34 mouse cellular contexts compared by ENCODE assay signal in genomic region chr10:95647128-95647527, GRCm38 (mm10). TPM values are rescaled to one million over a fixed set of nuclear protein-coding genes. Genes with fewer than 3 reads are reported as not detected.
DNase-seq lines count a peak whose midpoint lies in the region; ATAC-seq and TF ChIP-seq lines count a peak whose summit lies in the region.
"Had no signal": no experiment of that assay in that cellular context is flagged by ENCODE, and none has a peak within 500 bp of the region (broad histone marks: within the 10 kb centered on the region; RNA-seq: fewer than 3 reads in every experiment).

No protein-coding gene starts in this region.

- H3K27me3 ChIP-seq in heart, embryonic 10.5 days (ENCODE audit: insufficient read depth, poor library complexity, severe bottlenecking): no peaks in the 10 kb centered on the region
- no peaks in the 10 kb centered on the region for H3K27me3 ChIP-seq in intestine, embryonic 16.5 days (replicated peaks; ENCODE audit: control insufficient read depth, insufficient read depth, low read length)
- H3K27me3 ChIP-seq in intestine, embryonic 15.5 days (replicated peaks): no peaks in the 10 kb centered on the region
- H3K27me3 ChIP-seq in intestine, postnatal 0 days (replicated peaks; ENCODE audit: control insufficient read depth, insufficient read depth, low read length): no peaks in the 10 kb centered on the region
- H3K27me3 ChIP-seq in limb, embryonic 10.5 days (ENCODE audit: low read depth, poor library complexity, severe bottlenecking): no peaks in the 10 kb centered on the region
- H3K27me3 ChIP-seq: embryonic facial prominence, embryonic 13.5 days; forebrain, embryonic 12.5 days; forebrain, embryonic 15.5 days; Patski had no signal

- WGBS in heart, embryonic 10.5 days: 33% methylated on average over 9 of the region's 9 CpGs
- WGBS in intestine, embryonic 16.5 days: 46% methylated on average over 9 of the region's 9 CpGs
- 57% methylated on average over 9 of the region's 9 CpGs for WGBS in intestine, embryonic 15.5 days
- 33% methylated on average over 9 of the region's 9 CpGs for WGBS in intestine, postnatal 0 days
- WGBS in limb, embryonic 10.5 days: 85% methylated on average over 9 of the region's 9 CpGs

- TF ChIP-seq CTCF in intestine, postnatal 0 days (IDR thresholded peaks at IDR 0.05; ENCODE audit: low read depth): no peak

- ATAC-seq in intestine, embryonic 16.5 days: 0 out of 2 replicates have a peak, but pooled peaks have one; percentile 27
- ATAC-seq in intestine, embryonic 15.5 days: no peak; the same call in 1 of the 2 replicates
- no peak for ATAC-seq in intestine, postnatal 0 days
- ATAC-seq in megakaryocyte-erythroid progenitor cell, adult 5-6 weeks (replicated peaks; ENCODE audit: low FRiP score, low TSS enrichment, poor library complexity, severe bottlenecking): peak; percentile 55; the same call in 1 of the 2 replicates
- ATAC-seq: forebrain, embryonic 15.5 days; hindbrain, postnatal 0 days; inflammation-experienced regulatory T-cells, adult 6 months; Patski had no signal

- peak overlapping the region; percentile 13; the same call in 1 of the 2 replicates for H3K27ac ChIP-seq in heart, embryonic 10.5 days
- peak overlapping the region; percentile 20; the same call in 1 of the 2 replicates for H3K27ac ChIP-seq in intestine, embryonic 16.5 days (ENCODE audit: low read length)
- no peak overlapping the region for H3K27ac ChIP-seq in intestine, embryonic 15.5 days
- peak overlapping the region; percentile 51; the same call in 1 of the 2 replicates for H3K27ac ChIP-seq in intestine, postnatal 0 days (ENCODE audit: low read depth, low read length)
- H3K27ac ChIP-seq in limb, embryonic 10.5 days: no peak overlapping the region
- H3K27ac ChIP-seq: embryonic facial prominence, embryonic 10.5 days; embryonic facial prominence, embryonic 13.5 days; forebrain, embryonic 12.5 days; forebrain, embryonic 15.5 days; hindbrain, embryonic 14.5 days; hindbrain, postnatal 0 days had no signal

- DNase-seq in heart, embryonic 10.5 days (ENCODE audit: low spot score): no peak
- DNase-seq in heart, adult 18-20 months: no peak
- DNase-seq in limb, embryonic 10.5 days (ENCODE audit: low spot score): no peak
- no peak for DNase-seq in retina, embryonic 14.5 days (ENCODE audit: low spot score)
- DNase-seq: adrenal gland, postnatal 10 days; adrenal gland, postnatal 36 days; cerebellum, adult 11-12 months; cerebellum, adult 8-10 months; cerebellum, postnatal 10 days; cerebellum, postnatal 36 days; embryo, embryonic 11 days; gastrocnemius, postnatal 10 days; gastrocnemius, postnatal 36 days; heart, postnatal 36 days had no signal

- H3K9me3 ChIP-seq in heart, embryonic 10.5 days: no peaks in the 10 kb centered on the region
- no peaks in the 10 kb centered on the region for H3K9me3 ChIP-seq in intestine, embryonic 16.5 days (ENCODE audit: control insufficient read depth, low read length)
- H3K9me3 ChIP-seq in intestine, embryonic 15.5 days: no peaks in the 10 kb centered on the region
- no peaks in the 10 kb centered on the region for H3K9me3 ChIP-seq in intestine, postnatal 0 days (ENCODE audit: control insufficient read depth)
- no peaks in the 10 kb centered on the region for H3K9me3 ChIP-seq in limb, embryonic 10.5 days (replicated peaks)
- H3K9me3 ChIP-seq: embryonic facial prominence, embryonic 10.5 days; embryonic facial prominence, embryonic 13.5 days; forebrain, embryonic 12.5 days; forebrain, embryonic 15.5 days; G1E had no signal

- H3K4me2 ChIP-seq in intestine, embryonic 16.5 days (ENCODE audit: low read depth, low read length): no peak overlapping the region
- H3K4me2 ChIP-seq in intestine, embryonic 15.5 days (replicated peaks): no peak overlapping the region
- H3K4me2 ChIP-seq in intestine, postnatal 0 days (replicated peaks; ENCODE audit: low read depth): no peak overlapping the region
- H3K4me2 ChIP-seq: embryonic facial prominence, embryonic 13.5 days; forebrain, embryonic 12.5 days; forebrain, embryonic 15.5 days; hindbrain, embryonic 14.5 days had no signal

- H3K4me1 ChIP-seq in heart, embryonic 10.5 days: peaks cover 15% of the 10 kb centered on the region
- H3K4me1 ChIP-seq in intestine, embryonic 16.5 days (ENCODE audit: control insufficient read depth, insufficient read depth, low read length): no peaks in the 10 kb centered on the region
- H3K4me1 ChIP-seq in intestine, embryonic 15.5 days (replicated peaks): 0 out of 2 replicates have a peak, but pooled peaks cover 2% of the 10 kb centered on the region
- H3K4me1 ChIP-seq in intestine, postnatal 0 days (replicated peaks; ENCODE audit: control insufficient read depth, insufficient read depth, low read length): peaks cover 12% of the 10 kb centered on the region
- H3K4me1 ChIP-seq in limb, embryonic 10.5 days: 0 out of 2 replicates have a peak, but pooled peaks cover 3% of the 10 kb centered on the region
- H3K4me1 ChIP-seq: embryonic facial prominence, embryonic 10.5 days; embryonic facial prominence, embryonic 13.5 days; forebrain, embryonic 12.5 days; forebrain, embryonic 15.5 days had no signal

- no peak overlapping the region for H3K4me3 ChIP-seq in heart, embryonic 10.5 days
- no peak overlapping the region for H3K4me3 ChIP-seq in intestine, embryonic 16.5 days (ENCODE audit: low read length)
- no peak overlapping the region for H3K4me3 ChIP-seq in intestine, embryonic 15.5 days (replicated peaks)
- H3K4me3 ChIP-seq in intestine, postnatal 0 days (ENCODE audit: low read depth, low read length): no peak overlapping the region
- no peak overlapping the region for H3K4me3 ChIP-seq in limb, embryonic 10.5 days
- H3K4me3 ChIP-seq: embryonic facial prominence, embryonic 10.5 days; embryonic facial prominence, embryonic 13.5 days; erythroblast, embryonic 14.5 days; forebrain, embryonic 12.5 days; forebrain, embryonic 15.5 days had no signal

- H3K36me3 ChIP-seq in heart, embryonic 10.5 days: no peaks in the 10 kb centered on the region
- H3K36me3 ChIP-seq in intestine, embryonic 16.5 days (ENCODE audit: control insufficient read depth, insufficient read depth, low read length): no peaks in the 10 kb centered on the region
- no peaks in the 10 kb centered on the region for H3K36me3 ChIP-seq in intestine, embryonic 15.5 days
- no peaks in the 10 kb centered on the region for H3K36me3 ChIP-seq in intestine, postnatal 0 days (ENCODE audit: control insufficient read depth, insufficient read depth)
- no peaks in the 10 kb centered on the region for H3K36me3 ChIP-seq in limb, embryonic 10.5 days
- H3K36me3 ChIP-seq: embryonic facial prominence, embryonic 10.5 days; embryonic facial prominence, embryonic 13.5 days; forebrain, embryonic 12.5 days; forebrain, embryonic 15.5 days; G1E had no signal

- peak overlapping the region; percentile 26; the same call in 1 of the 2 replicates for H3K9ac ChIP-seq in intestine, embryonic 16.5 days (ENCODE audit: low read depth, low read length)
- H3K9ac ChIP-seq in intestine, embryonic 15.5 days: no peak overlapping the region
- H3K9ac ChIP-seq in intestine, postnatal 0 days (ENCODE audit: low read depth, low read length): no peak overlapping the region
- H3K9ac ChIP-seq: embryonic facial prominence, embryonic 13.5 days; forebrain, embryonic 12.5 days; forebrain, embryonic 15.5 days; hindbrain, embryonic 14.5 days had no signal

RNA-seq across cellular contexts. Expression of gene Anapc15-ps, which starts 26.1 kb away (rescaled TPM):
- not detected in 2 replicates for polyA plus RNA-seq in heart, embryonic 10.5 days (2016; fragmentation: Nextera tagmentation; extraction: Ambion mirVana)
- not detected for total RNA-seq in heart, adult 18-20 months (2021)
- not detected in 2 replicates for polyA plus RNA-seq in intestine, embryonic 16.5 days (2015; fragmentation: Nextera tagmentation; extraction: Ambion mirVana)
- polyA plus RNA-seq in intestine, embryonic 15.5 days (2015; fragmentation: Nextera tagmentation; extraction: Ambion mirVana): not detected in 2 replicates
- polyA plus RNA-seq in intestine, postnatal 0 days (2015; fragmentation: Nextera tagmentation; extraction: Ambion mirVana): not detected in 2 replicates
- total RNA-seq in megakaryocyte-erythroid progenitor cell, adult 5-6 weeks (2014; fragmentation: Nextera tagmentation): not detected in 2 replicates
- total RNA-seq in megakaryocyte-erythroid progenitor cell, adult 5-6 weeks (2017): 0.56 and 1.1 TPM in 2 replicates
- not detected in 2 replicates for polyA plus RNA-seq in limb, embryonic 10.5 days (2016; fragmentation: Nextera tagmentation; extraction: Ambion mirVana)
- total RNA-seq: adrenal gland, adult 18-20 months; adrenal gland, postnatal 10 days; adrenal gland, postnatal 36 days; gastrocnemius, postnatal 10 days; gastrocnemius, postnatal 36 days; heart, adult 8-10 months; heart, postnatal 36 days; hindbrain, postnatal 0 days had no signal
- polyA plus RNA-seq: cortical plate, adult 2 months; embryonic facial prominence, embryonic 10.5 days; embryonic facial prominence, embryonic 13.5 days; erythroblast, embryonic 14.5 days; forebrain, embryonic 12.5 days; forebrain, embryonic 15.5 days; G1E; heart, embryonic 14.5 days; heart, postnatal 0 days; hindbrain, embryonic 11.5 days; hindbrain, embryonic 14.5 days; hindbrain, postnatal 0 days; inflammation-experienced regulatory T-cells, adult 6 months had no signal

Comparison
In these comparisons a context has a peak if more than half of its experiments do, and no peak if none do; other contexts are left out.
1. H3K27ac ChIP-seq: peak in heart, embryonic 10.5 days (single experiment), intestine, embryonic 16.5 days (single experiment) and intestine, postnatal 0 days (single experiment); none in intestine, embryonic 15.5 days (single experiment) and limb, embryonic 10.5 days (single experiment).
2. ATAC-seq: peak in intestine, embryonic 16.5 days (single experiment) and megakaryocyte-erythroid progenitor cell, adult 5-6 weeks (single experiment); none in intestine, embryonic 15.5 days (single experiment) and intestine, postnatal 0 days (single experiment).